Mouse (Mus musculus): ENCODE measurements around the gene Gadl1. TPM values are rescaled to one million over a fixed set of nuclear protein-coding genes. Genes with fewer than 3 reads are reported as not detected.

Gadl1 gene
- polyA plus RNA-seq (2015; fragmentation: Nextera tagmentation; extraction: Ambion mirVana) = 0.35 and 0.48 TPM in 2 replicates

DNA sequence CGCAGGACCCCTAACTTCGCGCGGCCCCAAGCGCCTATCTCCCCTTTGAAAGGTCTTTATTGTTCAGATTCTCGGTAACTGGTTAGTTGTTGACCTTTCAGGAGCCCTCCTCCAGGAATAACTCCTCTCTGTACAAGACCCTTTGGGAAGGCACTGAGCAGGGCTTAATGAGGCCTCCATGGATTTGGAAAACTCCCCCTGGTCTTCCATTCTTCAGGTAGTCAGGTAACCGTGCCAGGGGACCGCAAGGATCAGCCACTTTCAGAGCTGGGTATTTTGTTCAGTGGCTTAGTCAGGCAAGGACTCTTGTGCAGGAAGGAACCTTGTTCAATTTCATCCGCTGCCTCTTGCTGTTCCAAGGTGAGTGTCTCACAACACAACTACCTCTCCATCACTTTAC is at the start of gene Gadl1:
Gene Gadl1 (plus strand): TSS at position 301 of the 400 bp plus-strand sequence.
- H3K9me3 ChIP-seq = no peaks in the 10 kb centered on the region
- H3K36me3 ChIP-seq = no peaks in the 10 kb centered on the region
- no peak for ATAC-seq (ENCODE audit: low FRiP score)
- no peak within 1 kb of the TSS for H3K4me3 ChIP-seq
- H3K27me3 ChIP-seq = no peaks in the 10 kb centered on the region; the same call in 1 of the 2 replicates
- H3K4me1 ChIP-seq (replicated peaks) = peaks cover 3% of the 10 kb centered on the region; the same call in 1 of the 2 replicates
- 69% methylated on average over 9 of the region's 9 CpGs for WGBS
- no peak within 1 kb of the TSS for H3K9ac ChIP-seq
- H3K4me2 ChIP-seq = 0 out of 2 replicates have a peak within 1 kb of the TSS, but pooled peaks have one; percentile 17
- no peak within 1 kb of the TSS for H3K27ac ChIP-seq

DNA sequence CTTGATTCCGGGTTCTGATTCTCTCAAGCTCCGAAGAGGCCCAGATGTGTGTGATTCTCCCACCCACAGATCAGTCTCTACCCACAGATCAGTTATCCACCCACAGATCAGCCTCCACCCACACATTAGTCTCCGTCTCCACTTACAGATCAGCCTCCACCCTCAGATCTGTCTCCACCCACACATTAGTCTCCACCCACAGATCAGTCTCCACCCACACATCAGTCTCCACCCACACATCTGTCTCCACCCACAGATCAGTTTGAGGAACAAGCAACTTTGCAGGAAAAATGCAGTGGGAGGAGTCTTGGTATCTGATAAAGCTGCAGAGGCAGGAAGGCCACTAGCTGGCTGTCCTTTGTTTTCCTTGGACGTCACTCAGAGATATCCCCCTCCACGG is 46.5 kb upstream of the Gadl1 start:
- Histone ChIP-seq H3K4me3 (no peak overlapping the region), H3K27me3 (no peaks in the 10 kb centered on the region), H3K27ac (no peak overlapping the region), H3K4me1 (replicated peaks) (no peaks in the 10 kb centered on the region), H3K4me2 (no peak overlapping the region), H3K9ac (no peak overlapping the region), H3K9me3 (no peaks in the 10 kb centered on the region), H3K36me3 (no peaks in the 10 kb centered on the region)
- 77% methylated on average over 5 of the region's 5 CpGs for WGBS
- no peak for ATAC-seq (ENCODE audit: low FRiP score)

DNA sequence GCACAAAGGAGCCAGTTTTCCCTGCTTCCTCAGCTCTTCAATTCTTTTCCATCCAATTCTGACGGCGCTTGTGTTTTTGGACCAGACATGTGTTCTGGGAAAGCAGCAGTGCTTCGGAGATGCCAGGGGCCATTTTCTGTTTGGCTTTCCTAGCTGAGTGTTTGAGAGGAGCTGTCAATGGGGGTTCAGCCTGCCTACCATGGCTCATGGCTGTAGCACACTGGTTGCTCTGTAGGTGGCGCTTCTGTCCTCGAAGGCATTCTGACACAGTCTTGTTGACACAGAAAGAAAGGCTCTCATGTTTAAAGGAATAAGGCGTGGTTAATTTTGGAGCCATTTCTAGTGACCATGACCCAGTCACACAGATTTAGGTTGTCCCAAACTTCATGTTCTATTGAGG is 45.9 kb upstream of the Gadl1 start:
- ATAC-seq (ENCODE audit: low FRiP score) = no peak
- WGBS = 69% methylated on average over 6 of the region's 6 CpGs
- no peak overlapping the region for H3K9ac ChIP-seq
- H3K4me3 ChIP-seq = no peak overlapping the region
- no peak overlapping the region for H3K27ac ChIP-seq
- H3K9me3 ChIP-seq = no peaks in the 10 kb centered on the region
- H3K4me2 ChIP-seq = no peak overlapping the region
- H3K36me3 ChIP-seq = no peaks in the 10 kb centered on the region
- no peaks in the 10 kb centered on the region for H3K4me1 ChIP-seq (replicated peaks)
- no peaks in the 10 kb centered on the region for H3K27me3 ChIP-seq

DNA sequence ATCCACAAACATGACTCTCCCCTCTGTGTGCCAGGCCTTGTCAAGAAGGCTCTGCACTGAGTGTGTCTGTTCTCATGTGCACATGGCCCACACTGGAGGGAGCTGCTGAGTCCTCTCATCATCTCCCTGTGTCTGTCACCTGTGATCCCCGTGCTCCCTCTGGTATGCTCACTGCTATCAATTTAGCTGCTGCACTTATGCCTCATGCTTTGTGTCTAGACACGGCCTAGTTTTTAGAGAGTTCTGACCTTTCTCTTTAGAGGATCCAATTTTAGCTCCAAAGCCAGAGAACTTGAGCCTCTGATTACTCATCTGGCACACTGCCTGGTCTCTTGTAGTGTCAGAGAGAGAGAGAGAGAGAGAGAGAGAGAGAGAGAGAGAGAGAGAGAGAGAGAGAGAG is 42.0 kb upstream of the Gadl1 start:
- Histone ChIP-seq H3K9ac (no peak overlapping the region), H3K4me2 (no peak overlapping the region), H3K9me3 (no peaks in the 10 kb centered on the region), H3K36me3 (no peaks in the 10 kb centered on the region), H3K4me1 (replicated peaks) (no peaks in the 10 kb centered on the region), H3K4me3 (no peak overlapping the region), H3K27me3 (no peaks in the 10 kb centered on the region), H3K27ac (no peak overlapping the region)
- WGBS = 75% methylated on average over 2 of the region's 2 CpGs
- no peak for ATAC-seq (ENCODE audit: low FRiP score)

DNA sequence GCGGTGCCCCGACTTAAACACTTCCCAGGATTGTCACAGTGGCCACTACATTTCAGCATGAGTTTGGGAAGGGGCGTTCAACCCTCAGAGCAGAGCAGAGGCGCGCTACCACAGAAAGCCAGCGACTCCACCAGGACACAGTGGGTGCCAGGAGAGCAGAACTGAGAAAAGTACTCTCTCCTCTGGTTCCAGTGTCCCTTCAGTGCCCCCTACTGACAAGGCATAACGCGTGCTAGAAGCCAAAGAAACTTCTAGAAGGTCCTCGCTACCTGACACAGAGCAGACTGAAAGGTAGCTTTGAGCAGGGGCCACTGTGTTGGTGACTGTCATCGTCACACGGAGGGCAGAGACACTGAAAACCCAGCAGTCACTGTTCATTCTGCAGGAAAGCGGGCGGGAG is 39.1 kb upstream of the Gadl1 start:
- no peak overlapping the region for H3K9ac ChIP-seq
- ATAC-seq (ENCODE audit: low FRiP score) = no peak
- H3K4me2 ChIP-seq = no peak overlapping the region
- no peaks in the 10 kb centered on the region for H3K4me1 ChIP-seq (replicated peaks)
- H3K27ac ChIP-seq = no peak overlapping the region
- H3K9me3 ChIP-seq = 0 out of 2 replicates have a peak, but pooled peaks cover 3% of the 10 kb centered on the region
- no peaks in the 10 kb centered on the region for H3K27me3 ChIP-seq
- H3K36me3 ChIP-seq = no peaks in the 10 kb centered on the region
- WGBS = 92% methylated on average over 13 of the region's 13 CpGs
- H3K4me3 ChIP-seq = no peak overlapping the region

DNA sequence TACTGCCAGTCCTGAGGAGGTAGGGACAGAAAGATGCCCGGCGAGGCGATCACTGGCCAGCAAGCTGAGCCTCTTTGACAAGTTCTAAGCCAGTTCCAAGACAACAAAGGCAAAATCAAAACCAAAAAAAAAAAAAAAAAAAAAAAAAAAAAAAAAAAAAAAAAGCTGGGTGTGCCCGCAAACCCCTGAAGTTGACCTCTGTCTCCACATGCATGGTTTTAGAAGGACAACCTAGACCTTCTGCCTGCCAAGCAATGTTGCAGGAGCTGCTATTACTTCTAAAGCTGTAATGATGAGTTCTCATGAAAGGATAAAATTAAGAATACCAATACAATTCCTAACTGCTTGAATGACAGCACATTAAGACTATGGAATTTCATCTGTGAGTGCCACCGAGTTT is 38.6 kb upstream of the Gadl1 start:
- H3K27me3 ChIP-seq = no peaks in the 10 kb centered on the region
- no peak overlapping the region for H3K4me3 ChIP-seq
- H3K36me3 ChIP-seq = no peaks in the 10 kb centered on the region
- no peak for ATAC-seq (ENCODE audit: low FRiP score)
- WGBS = 93% methylated on average over 5 of the region's 5 CpGs
- no peaks in the 10 kb centered on the region for H3K4me1 ChIP-seq (replicated peaks)
- H3K4me2 ChIP-seq = no peak overlapping the region
- no peak overlapping the region for H3K27ac ChIP-seq
- no peak overlapping the region for H3K9ac ChIP-seq
- 0 out of 2 replicates have a peak, but pooled peaks cover 3% of the 10 kb centered on the region for H3K9me3 ChIP-seq

DNA sequence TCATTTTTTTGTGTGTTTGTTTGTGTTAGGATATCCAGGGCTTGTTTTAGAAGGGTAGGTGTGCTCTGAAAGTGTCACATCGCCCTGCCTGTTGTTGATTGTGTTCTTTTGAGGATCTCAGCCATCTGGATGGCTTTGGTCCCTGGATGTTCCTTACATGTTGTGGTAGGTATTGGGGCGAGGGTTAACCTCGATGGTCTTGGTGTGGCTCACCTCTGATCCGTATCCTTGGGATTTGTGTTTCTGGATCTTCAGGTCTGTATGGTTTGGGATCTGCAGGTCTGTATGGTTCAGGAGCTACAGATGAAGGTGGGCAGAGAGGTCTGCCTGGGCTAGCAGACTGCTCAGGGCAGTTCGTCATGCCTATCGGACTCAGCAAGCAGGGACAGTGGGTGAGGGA is 28.8 kb upstream of the Gadl1 start:
- 95% methylated on average over 6 of the region's 6 CpGs for WGBS
- H3K9me3 ChIP-seq = peaks cover 3% of the 10 kb centered on the region; the same call in 1 of the 2 replicates
- ATAC-seq (ENCODE audit: low FRiP score) = no peak
- H3K4me1 ChIP-seq (replicated peaks) = no peaks in the 10 kb centered on the region
- no peak overlapping the region for H3K27ac ChIP-seq
- no peak overlapping the region for H3K4me2 ChIP-seq
- H3K9ac ChIP-seq = no peak overlapping the region
- H3K27me3 ChIP-seq = no peaks in the 10 kb centered on the region
- H3K4me3 ChIP-seq = no peak overlapping the region
- no peaks in the 10 kb centered on the region for H3K36me3 ChIP-seq

DNA sequence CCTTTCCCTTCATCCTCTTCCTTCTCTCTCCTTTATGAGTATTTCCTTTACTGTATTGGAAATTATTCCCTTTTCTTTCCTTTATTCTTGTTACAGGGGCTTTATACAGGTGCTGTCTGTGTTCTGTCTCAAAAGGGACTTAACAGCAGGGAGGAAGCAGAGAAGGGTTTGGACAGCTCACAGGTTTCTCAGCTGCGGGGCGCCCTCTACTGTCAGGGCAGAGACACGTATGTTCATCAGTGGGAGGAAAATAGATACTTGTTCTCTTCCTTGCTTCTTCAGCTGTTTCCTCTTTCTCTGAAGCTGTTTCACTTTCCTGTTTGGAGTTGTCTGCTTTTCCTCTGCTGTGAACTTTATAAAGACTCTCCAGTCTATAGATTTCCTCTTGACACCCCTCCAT is 28.1 kb upstream of the Gadl1 start:
- Histone ChIP-seq H3K9ac (no peak overlapping the region), H3K9me3 (peaks cover 3% of the 10 kb centered on the region; the same call in 1 of the 2 replicates), H3K36me3 (no peaks in the 10 kb centered on the region), H3K4me2 (no peak overlapping the region), H3K27me3 (no peaks in the 10 kb centered on the region), H3K4me3 (no peak overlapping the region), H3K4me1 (replicated peaks) (no peaks in the 10 kb centered on the region), H3K27ac (no peak overlapping the region)
- 88% methylated on average over 3 of the region's 3 CpGs for WGBS
- ATAC-seq (ENCODE audit: low FRiP score) = no peak

DNA sequence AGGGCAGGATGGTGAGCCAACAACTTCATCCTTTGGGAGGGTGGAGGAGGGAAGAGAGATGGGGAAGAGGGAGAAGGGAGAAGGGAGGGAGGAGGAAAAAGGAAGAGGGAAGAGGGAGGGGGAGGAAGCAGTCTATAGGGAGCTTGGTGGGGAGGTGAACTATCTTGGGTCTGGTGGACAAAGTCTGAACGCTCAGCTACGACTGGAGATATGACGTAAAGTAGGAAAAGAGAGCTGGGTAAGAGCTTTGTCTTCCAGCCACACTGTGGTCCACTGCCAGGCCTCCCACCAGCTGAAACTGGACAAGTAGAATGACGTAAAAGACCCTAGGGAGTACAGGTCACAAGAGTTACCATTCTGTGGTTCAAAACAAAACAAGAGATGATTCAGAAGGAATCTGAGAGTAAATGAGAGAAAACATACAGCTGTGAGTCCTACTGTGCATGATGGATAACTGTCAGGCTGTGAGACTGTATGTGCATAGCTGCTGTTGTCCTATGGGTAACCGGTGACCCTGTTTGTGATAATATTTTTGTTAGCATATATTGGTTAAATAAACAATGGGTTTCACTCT is 26.5 kb upstream of the Gadl1 start:
- H3K4me2 ChIP-seq = no peak overlapping the region
- 76% methylated on average over 5 of the region's 5 CpGs for WGBS
- H3K27me3 ChIP-seq = no peaks in the 10 kb centered on the region
- no peak overlapping the region for H3K27ac ChIP-seq
- no peak for ATAC-seq (ENCODE audit: low FRiP score)
- H3K9me3 ChIP-seq = no peaks in the 10 kb centered on the region
- H3K9ac ChIP-seq = no peak overlapping the region
- no peaks in the 10 kb centered on the region for H3K4me1 ChIP-seq (replicated peaks)
- H3K36me3 ChIP-seq = no peaks in the 10 kb centered on the region
- no peak overlapping the region for H3K4me3 ChIP-seq

DNA sequence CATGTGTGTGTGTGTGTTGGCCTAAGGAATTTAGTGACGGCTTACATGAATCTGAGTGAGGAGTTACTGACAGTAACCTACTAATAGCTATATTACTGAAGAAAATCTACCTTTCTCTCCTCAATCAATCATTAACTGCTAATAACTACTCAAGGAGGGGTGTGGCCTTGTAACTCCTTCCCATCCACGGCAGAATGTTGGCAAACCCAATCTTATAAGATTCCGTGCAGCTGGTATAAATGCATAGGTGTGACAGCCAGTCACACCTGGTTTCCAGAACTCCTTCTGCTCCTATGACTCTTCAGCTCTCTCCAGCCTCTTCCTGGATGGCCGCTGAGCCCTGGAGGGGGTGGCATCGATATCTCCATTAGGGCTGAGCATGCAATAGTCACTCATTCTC is 25.8 kb upstream of the Gadl1 start:
- WGBS = 90% methylated on average over 5 of the region's 5 CpGs
- no peak for ATAC-seq (ENCODE audit: low FRiP score)
- H3K27me3 ChIP-seq = no peaks in the 10 kb centered on the region
- H3K4me1 ChIP-seq (replicated peaks) = no peaks in the 10 kb centered on the region
- no peak overlapping the region for H3K27ac ChIP-seq
- no peak overlapping the region for H3K9ac ChIP-seq
- no peak overlapping the region for H3K4me2 ChIP-seq
- no peaks in the 10 kb centered on the region for H3K9me3 ChIP-seq
- no peaks in the 10 kb centered on the region for H3K36me3 ChIP-seq
- H3K4me3 ChIP-seq = no peak overlapping the region

DNA sequence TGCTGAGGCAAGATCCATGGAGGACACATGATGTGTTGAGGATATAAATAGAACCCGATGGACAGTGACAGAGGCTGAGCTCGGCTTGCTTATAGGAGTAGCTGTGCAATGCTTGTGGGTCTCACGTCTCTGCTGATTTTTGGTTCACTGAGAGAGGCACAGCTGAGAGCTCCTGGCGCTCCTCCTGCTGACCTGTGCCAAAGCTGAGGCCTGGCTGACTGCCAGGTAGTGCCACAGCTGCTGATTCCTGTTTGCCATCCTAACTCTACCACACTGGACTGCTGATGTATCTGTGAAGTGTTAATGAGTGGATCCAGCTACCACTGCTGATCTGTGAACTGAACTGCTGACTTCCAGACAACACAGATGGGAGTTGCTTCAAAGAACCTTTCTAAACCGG is 21.7 kb upstream of the Gadl1 start:
- Histone ChIP-seq H3K36me3 (no peaks in the 10 kb centered on the region), H3K27ac (no peak overlapping the region), H3K4me2 (no peak overlapping the region), H3K4me1 (replicated peaks) (no peaks in the 10 kb centered on the region), H3K27me3 (no peaks in the 10 kb centered on the region), H3K4me3 (no peak overlapping the region), H3K9ac (no peak overlapping the region), H3K9me3 (no peaks in the 10 kb centered on the region)
- WGBS = 84% methylated on average over 5 of the region's 5 CpGs
- no peak for ATAC-seq (ENCODE audit: low FRiP score)

DNA sequence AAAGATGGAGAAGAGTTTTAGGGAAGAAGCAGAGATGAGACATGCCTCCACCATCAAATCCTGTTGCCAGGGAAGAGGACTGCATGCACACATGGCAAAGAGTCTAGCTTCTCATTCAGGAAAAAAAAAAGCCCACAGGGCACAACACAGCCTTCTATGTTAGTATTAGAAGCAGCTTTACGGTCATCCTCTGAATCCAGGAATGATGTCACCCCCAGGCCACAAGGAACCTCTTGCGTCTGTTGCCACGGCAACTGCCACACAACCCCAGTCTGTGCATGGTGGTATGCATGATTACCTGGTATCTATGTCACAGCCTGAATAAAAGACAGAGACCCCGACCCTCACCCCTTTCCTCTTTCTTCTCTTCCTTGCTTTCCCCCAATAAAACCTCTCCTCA is 16.1 kb upstream of the Gadl1 start:
- ATAC-seq (ENCODE audit: low FRiP score) = no peak
- no peaks in the 10 kb centered on the region for H3K27me3 ChIP-seq
- no peak overlapping the region for H3K27ac ChIP-seq
- H3K4me1 ChIP-seq (replicated peaks) = no peaks in the 10 kb centered on the region
- 65% methylated on average over 4 of the region's 4 CpGs for WGBS
- H3K4me2 ChIP-seq = no peak overlapping the region
- H3K9me3 ChIP-seq = peaks cover 8% of the 10 kb centered on the region
- no peak overlapping the region for H3K9ac ChIP-seq
- no peak overlapping the region for H3K4me3 ChIP-seq
- no peaks in the 10 kb centered on the region for H3K36me3 ChIP-seq

DNA sequence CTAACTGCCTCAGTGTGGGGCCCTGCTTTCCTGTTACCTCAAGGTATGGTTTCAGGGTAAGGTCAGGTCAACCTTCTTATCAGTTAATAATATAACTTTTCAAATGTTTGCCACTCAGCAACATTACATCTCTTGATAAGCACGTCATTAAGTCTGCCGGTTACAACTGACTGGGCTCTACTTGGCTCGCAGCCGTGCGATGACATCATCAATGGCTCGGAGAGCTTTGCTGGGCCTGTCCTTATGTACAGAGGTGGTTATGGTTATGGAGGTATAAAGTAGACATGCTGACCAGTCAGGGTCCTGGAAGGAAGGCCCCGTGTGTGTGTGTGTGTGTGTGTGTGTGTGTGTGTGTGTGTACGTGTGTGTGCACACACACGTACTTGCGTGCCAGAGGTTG is 15.3 kb upstream of the Gadl1 start:
- H3K27me3 ChIP-seq = no peaks in the 10 kb centered on the region
- peaks cover 8% of the 10 kb centered on the region for H3K9me3 ChIP-seq
- ATAC-seq (ENCODE audit: low FRiP score) = no peak
- no peak overlapping the region for H3K4me2 ChIP-seq
- H3K27ac ChIP-seq = no peak overlapping the region
- H3K4me1 ChIP-seq (replicated peaks) = no peaks in the 10 kb centered on the region
- 93% methylated on average over 10 of the region's 10 CpGs for WGBS
- H3K36me3 ChIP-seq = no peaks in the 10 kb centered on the region
- H3K4me3 ChIP-seq = no peak overlapping the region
- no peak overlapping the region for H3K9ac ChIP-seq
